Mouse (Mus musculus) bone marrow, adult 2 months (tissue): ENCODE measurements at regions not wholly inside any gene's neighbourhood (a gene's known extent, or its start where the extent isn't known, plus 50 kb on each side); places are given as distances from the start of the nearest gene placed in this dataset.

Source experiments
- CTCF ChIP-seq: fragments of 200-500 bp; IDR thresholded peaks from 2 replicates; pipeline ENCODE4 v1.5.1; 2011; ENCODE audit warnings: low read length, control low read depth; ENCODE audit not compliant: control insufficient read depth, insufficient read depth
- POLR2A ChIP-seq: fragments of 200-500 bp; IDR thresholded peaks from 2 replicates; pipeline ENCODE4 v1.6.1; 2011; ENCODE audit warnings: low read depth, mild to moderate bottlenecking, control low read depth, low read length, borderline replicate concordance; ENCODE audit not compliant: control insufficient read depth

DNA sequence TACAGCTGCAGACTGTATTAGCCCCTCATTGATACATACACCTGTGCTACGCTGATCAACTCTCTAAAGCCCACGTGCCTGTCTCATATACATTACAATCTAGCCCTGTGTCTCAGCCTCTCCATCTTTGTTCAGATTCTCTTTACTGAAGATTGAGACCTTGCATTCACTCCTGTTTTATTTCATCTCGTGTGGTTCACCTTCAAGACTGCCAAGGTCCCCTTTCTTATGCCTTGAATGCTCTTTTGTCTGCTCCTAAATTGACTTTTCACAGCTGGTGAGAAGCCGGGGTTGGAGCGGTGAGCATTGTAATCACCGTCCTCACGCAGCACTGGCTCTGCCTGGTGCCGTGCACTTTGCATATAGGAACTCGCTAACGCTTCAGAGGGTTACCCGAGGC lies 75.2 kb upstream of the Grik3 start:
- TF ChIP-seq CTCF (no peak), POLR2A (no peak)
